Mouse (Mus musculus) erythroblast, adult 5-6 weeks (primary cell): ENCODE results near the gene Wdr91. TPM values are rescaled to one million over a fixed set of nuclear protein-coding genes. Genes with fewer than 3 reads are reported as not detected.

ENCODE experiments used
- ATAC-seq: replicated peaks from 2 replicates; pipeline ENCODE4 v1.8.0; 2016; ENCODE audit warnings: moderate number of reproducible peaks, mild to moderate bottlenecking, moderate TSS enrichment, inconsistent platforms; ENCODE audit not compliant: poor library complexity, low FRiP score, severe bottlenecking
- total RNA-seq, 2 experiments: library from RNA; stranded (forward) in 1 of 2; stranded (reverse) in 1 of 2; fragments of 150-400 nt in 1 of 2; fragments of 200-764, 138-1000 nt in 1 of 2; gene quantifications; 2 replicates each; pipeline versions ENCODE4 v1.2.3 to v1.2.4; 2015 to 2017; ENCODE audit warnings: low replicate concordance in 2 of 2

Gene Wdr91
- total RNA-seq, 2 experiments from 2014 or later, result 35.7 to 53.2 TPM

GRCm38 (mm10) chr6:34920631-34921030, 10.0 kb upstream of the Wdr91 start:
- no peak for ATAC-seq

- ATAC-seq, result no peak
Observed at GRCm38 (mm10) chr6:34919956-34920355, 9.3 kb upstream of the Wdr91 start, which contains the start of gene Stra8. TSS of gene Stra8 (plus strand) at chr6:34920163.

- ATAC-seq, result no peak
Observed at GRCm38 (mm10) chr6:34919146-34919545, 8.5 kb upstream of the Wdr91 start.

GRCm38 (mm10) chr6:34914462-34914861, 3.8 kb upstream of the Wdr91 start:
- no peak for ATAC-seq

GRCm38 (mm10) chr6:34913341-34914040, 2.8 kb upstream of the Wdr91 start:
- no peak for ATAC-seq

GRCm38 (mm10) chr6:34909631-34910345, 888 bp downstream of the Wdr91 start:
- ATAC-seq, result no peak

- ATAC-seq, result peak; percentile 1; the same call in 1 of the 2 replicates
Observed at GRCm38 (mm10) chr6:34907696-34908260, 2.9 kb downstream of the Wdr91 start.

GRCm38 (mm10) chr6:34907121-34907614, 3.5 kb downstream of the Wdr91 start:
- ATAC-seq, result peak; percentile 80

GRCm38 (mm10) chr6:34906661-34907060, 4.0 kb downstream of the Wdr91 start:
- no peak for ATAC-seq

GRCm38 (mm10) chr6:34906125-34906524, 4.6 kb downstream of the Wdr91 start:
- no peak for ATAC-seq

GRCm38 (mm10) chr6:34904361-34904760, 6.3 kb downstream of the Wdr91 start:
- ATAC-seq, result no peak

GRCm38 (mm10) chr6:34903851-34904250, 6.8 kb downstream of the Wdr91 start:
- no peak for ATAC-seq

- peak; percentile 42 for ATAC-seq
Observed at GRCm38 (mm10) chr6:34903441-34903840, 7.2 kb downstream of the Wdr91 start.

- no peak for ATAC-seq
Observed at GRCm38 (mm10) chr6:34902578-34902977, 8.1 kb downstream of the Wdr91 start.

GRCm38 (mm10) chr6:34901911-34902444, 8.7 kb downstream of the Wdr91 start:
- ATAC-seq, result no peak

GRCm38 (mm10) chr6:34900990-34901389, 9.7 kb downstream of the Wdr91 start:
- ATAC-seq, result no peak

GRCm38 (mm10) chr6:34899127-34899526, 11.5 kb downstream of the Wdr91 start:
- no peak for ATAC-seq

GRCm38 (mm10) chr6:34896168-34896780, 14.4 kb downstream of the Wdr91 start:
- no peak for ATAC-seq

- no peak for ATAC-seq
Observed at GRCm38 (mm10) chr6:34895569-34895968, 15.1 kb downstream of the Wdr91 start.

- no peak for ATAC-seq
Observed at GRCm38 (mm10) chr6:34889185-34889584, 21.5 kb downstream of the Wdr91 start.
